Mouse (Mus musculus): ENCODE measurements around the gene Mgat3. TPM values are rescaled to one million over a fixed set of nuclear protein-coding genes. Genes with fewer than 3 reads are reported as not detected.

The Mgat3 gene
- polyA plus RNA-seq, 1 experiment from 2014 or later, result 6.1 TPM

GRCm38 (mm10) chr15:80232331-80232730 lies 58.8 kb downstream of the Mgat3 start:
- H3K4me1 ChIP-seq (ENCODE audit: control insufficient read depth, insufficient read depth, low read length), result peaks cover 10% of the 10 kb centered on the region
- no peak overlapping the region for H3K27ac ChIP-seq (ENCODE audit: low read depth, low read length)
- 73% methylated on average over 2 of the region's 2 CpGs for WGBS
- no peaks in the 10 kb centered on the region for H3K9me3 ChIP-seq (ENCODE audit: control insufficient read depth, low read length)
- H3K4me2 ChIP-seq (replicated peaks; ENCODE audit: low read depth, low read length), result no peak overlapping the region
- no peaks in the 10 kb centered on the region for H3K27me3 ChIP-seq (ENCODE audit: control insufficient read depth, insufficient read depth, low read length)
- H3K4me3 ChIP-seq (ENCODE audit: low read length), result no peak overlapping the region
- H3K9ac ChIP-seq (ENCODE audit: low read depth, low read length), result no peak overlapping the region
- peaks cover 18% of the 10 kb centered on the region for H3K36me3 ChIP-seq (ENCODE audit: control insufficient read depth, insufficient read depth, low read length)
- no peak for ATAC-seq (ENCODE audit: low FRiP score, low TSS enrichment)

GRCm38 (mm10) chr15:80233053-80233452 lies 59.5 kb downstream of the Mgat3 start:
- H3K9ac ChIP-seq (ENCODE audit: low read depth, low read length), result 0 out of 2 replicates have a peak overlapping the region, but pooled peaks have one; percentile 28
- H3K27ac ChIP-seq (ENCODE audit: low read depth, low read length), result peak overlapping the region; percentile 75
- H3K4me2 ChIP-seq (replicated peaks; ENCODE audit: low read depth, low read length), result peak overlapping the region; percentile 33; the same call in 1 of the 2 replicates
- 53% methylated on average over 4 of the region's 4 CpGs for WGBS
- H3K9me3 ChIP-seq (ENCODE audit: control insufficient read depth, low read length), result no peaks in the 10 kb centered on the region
- no peaks in the 10 kb centered on the region for H3K27me3 ChIP-seq (ENCODE audit: control insufficient read depth, insufficient read depth, low read length)
- ATAC-seq (ENCODE audit: low FRiP score, low TSS enrichment), result peak; percentile 10
- peaks cover 10% of the 10 kb centered on the region for H3K4me1 ChIP-seq (ENCODE audit: control insufficient read depth, insufficient read depth, low read length)
- H3K36me3 ChIP-seq (ENCODE audit: control insufficient read depth, insufficient read depth, low read length), result peaks cover 21% of the 10 kb centered on the region
- no peak overlapping the region for H3K4me3 ChIP-seq (ENCODE audit: low read length)

GRCm38 (mm10) chr15:80233733-80234509 lies 60.4 kb downstream of the Mgat3 start, which contains the start of gene Mief1:
TSS of gene Mief1 (plus strand) at chr15:80234018.
- Histone ChIP-seq H3K4me3 (ENCODE audit: low read length) (peak within 1 kb of the TSS; percentile 86), H3K4me1 (ENCODE audit: control insufficient read depth, insufficient read depth, low read length) (peaks cover 10% of the 10 kb centered on the region), H3K9ac (ENCODE audit: low read depth, low read length) (peak within 1 kb of the TSS; percentile 83), H3K27me3 (ENCODE audit: control insufficient read depth, insufficient read depth, low read length) (no peaks in the 10 kb centered on the region), H3K27ac (ENCODE audit: low read depth, low read length) (peak within 1 kb of the TSS; percentile 77), H3K4me2 (replicated peaks; ENCODE audit: low read depth, low read length) (peak within 1 kb of the TSS; percentile 49), H3K9me3 (ENCODE audit: control insufficient read depth, low read length) (no peaks in the 10 kb centered on the region), H3K36me3 (ENCODE audit: control insufficient read depth, insufficient read depth, low read length) (peaks cover 29% of the 10 kb centered on the region)
- under 1% methylated on average over 66 of the region's 67 CpGs for WGBS
- ATAC-seq (ENCODE audit: low FRiP score, low TSS enrichment), result peak; percentile 95

- H3K27ac ChIP-seq (ENCODE audit: low read depth, low read length), result no peak within 1 kb of the TSS
- H3K4me2 ChIP-seq (replicated peaks; ENCODE audit: low read depth, low read length), result peak within 1 kb of the TSS; percentile 49
- peak within 1 kb of the TSS; percentile 83 for H3K9ac ChIP-seq (ENCODE audit: low read depth, low read length)
- H3K4me3 ChIP-seq (ENCODE audit: low read length), result peak within 1 kb of the TSS; percentile 86
- H3K4me1 ChIP-seq (ENCODE audit: control insufficient read depth, insufficient read depth, low read length), result peaks cover 10% of the 10 kb centered on the region
- H3K27me3 ChIP-seq (ENCODE audit: control insufficient read depth, insufficient read depth, low read length), result no peaks in the 10 kb centered on the region
- H3K36me3 ChIP-seq (ENCODE audit: control insufficient read depth, insufficient read depth, low read length), result peaks cover 39% of the 10 kb centered on the region
- H3K9me3 ChIP-seq (ENCODE audit: control insufficient read depth, low read length), result no peaks in the 10 kb centered on the region
- no peak for ATAC-seq (ENCODE audit: low FRiP score, low TSS enrichment)
- WGBS, result 94% methylated on average over 9 of the region's 9 CpGs
These were observed 62.0 kb downstream of the Mgat3 start, which contains the start of gene AC140267.1 for GRCm38 (mm10) chr15:80235535-80235934. TSS of gene AC140267.1 (plus strand) at chr15:80235835.

GRCm38 (mm10) chr15:80248135-80248534 lies 74.6 kb downstream of the Mgat3 start:
- no peak overlapping the region for H3K9ac ChIP-seq (ENCODE audit: low read depth, low read length)
- H3K4me2 ChIP-seq (replicated peaks; ENCODE audit: low read depth, low read length), result no peak overlapping the region
- 97% methylated on average over 12 of the region's 12 CpGs for WGBS
- peaks cover 82% of the 10 kb centered on the region for H3K36me3 ChIP-seq (ENCODE audit: control insufficient read depth, insufficient read depth, low read length)
- ATAC-seq (ENCODE audit: low FRiP score, low TSS enrichment), result no peak
- H3K27me3 ChIP-seq (ENCODE audit: control insufficient read depth, insufficient read depth, low read length), result no peaks in the 10 kb centered on the region
- H3K4me3 ChIP-seq (ENCODE audit: low read length), result no peak overlapping the region
- no peaks in the 10 kb centered on the region for H3K4me1 ChIP-seq (ENCODE audit: control insufficient read depth, insufficient read depth, low read length)
- no peak overlapping the region for H3K27ac ChIP-seq (ENCODE audit: low read depth, low read length)
- H3K9me3 ChIP-seq (ENCODE audit: control insufficient read depth, low read length), result no peaks in the 10 kb centered on the region

- 94% methylated on average over 1 of the region's 1 CpGs for WGBS
- Histone ChIP-seq H3K9me3 (ENCODE audit: control insufficient read depth, low read length) (no peaks in the 10 kb centered on the region), H3K27me3 (ENCODE audit: control insufficient read depth, insufficient read depth, low read length) (no peaks in the 10 kb centered on the region), H3K4me1 (ENCODE audit: control insufficient read depth, insufficient read depth, low read length) (peaks cover 3% of the 10 kb centered on the region; the same call in 1 of the 2 replicates), H3K4me3 (ENCODE audit: low read length) (no peak overlapping the region), H3K27ac (ENCODE audit: low read depth, low read length) (no peak overlapping the region), H3K36me3 (ENCODE audit: control insufficient read depth, insufficient read depth, low read length) (peaks cover 78% of the 10 kb centered on the region), H3K4me2 (replicated peaks; ENCODE audit: low read depth, low read length) (no peak overlapping the region), H3K9ac (ENCODE audit: low read depth, low read length) (no peak overlapping the region)
- ATAC-seq (ENCODE audit: low FRiP score, low TSS enrichment), result no peak
These were observed 75.1 kb downstream of the Mgat3 start for GRCm38 (mm10) chr15:80248596-80248995.

- Histone ChIP-seq H3K27me3 (ENCODE audit: control insufficient read depth, insufficient read depth, low read length) (no peaks in the 10 kb centered on the region), H3K4me2 (replicated peaks; ENCODE audit: low read depth, low read length) (no peak overlapping the region), H3K9ac (ENCODE audit: low read depth, low read length) (no peak overlapping the region), H3K36me3 (ENCODE audit: control insufficient read depth, insufficient read depth, low read length) (peaks cover 67% of the 10 kb centered on the region), H3K4me3 (ENCODE audit: low read length) (no peak overlapping the region), H3K27ac (ENCODE audit: low read depth, low read length) (no peak overlapping the region), H3K9me3 (ENCODE audit: control insufficient read depth, low read length) (no peaks in the 10 kb centered on the region), H3K4me1 (ENCODE audit: control insufficient read depth, insufficient read depth, low read length) (peaks cover 7% of the 10 kb centered on the region; the same call in 1 of the 2 replicates)
- no peak for ATAC-seq (ENCODE audit: low FRiP score, low TSS enrichment)
- WGBS, result 95% methylated on average over 10 of the region's 10 CpGs
These were observed 76.2 kb downstream of the Mgat3 start for GRCm38 (mm10) chr15:80249672-80250071.

- Histone ChIP-seq H3K9me3 (ENCODE audit: control insufficient read depth, low read length) (no peaks in the 10 kb centered on the region), H3K9ac (ENCODE audit: low read depth, low read length) (no peak overlapping the region), H3K36me3 (ENCODE audit: control insufficient read depth, insufficient read depth, low read length) (peaks cover 62% of the 10 kb centered on the region), H3K4me1 (ENCODE audit: control insufficient read depth, insufficient read depth, low read length) (peaks cover 7% of the 10 kb centered on the region; the same call in 1 of the 2 replicates), H3K27ac (ENCODE audit: low read depth, low read length) (no peak overlapping the region), H3K4me2 (replicated peaks; ENCODE audit: low read depth, low read length) (no peak overlapping the region), H3K4me3 (ENCODE audit: low read length) (no peak overlapping the region), H3K27me3 (ENCODE audit: control insufficient read depth, insufficient read depth, low read length) (no peaks in the 10 kb centered on the region)
- no peak for ATAC-seq (ENCODE audit: low FRiP score, low TSS enrichment)
- WGBS, result 96% methylated on average over 6 of the region's 6 CpGs
These were observed 77.1 kb downstream of the Mgat3 start for GRCm38 (mm10) chr15:80250586-80250985.

GRCm38 (mm10) chr15:80253530-80253929 lies 80.0 kb downstream of the Mgat3 start:
- no peaks in the 10 kb centered on the region for H3K9me3 ChIP-seq (ENCODE audit: control insufficient read depth, low read length)
- peaks cover 60% of the 10 kb centered on the region for H3K36me3 ChIP-seq (ENCODE audit: control insufficient read depth, insufficient read depth, low read length)
- H3K9ac ChIP-seq (ENCODE audit: low read depth, low read length), result no peak overlapping the region
- H3K27ac ChIP-seq (ENCODE audit: low read depth, low read length), result peak overlapping the region; percentile 99; the same call in 1 of the 2 replicates
- 12% methylated on average over 2 of the region's 2 CpGs for WGBS
- H3K4me3 ChIP-seq (ENCODE audit: low read length), result no peak overlapping the region; the same call in 1 of the 2 replicates
- peaks cover 19% of the 10 kb centered on the region for H3K4me1 ChIP-seq (ENCODE audit: control insufficient read depth, insufficient read depth, low read length)
- ATAC-seq (ENCODE audit: low FRiP score, low TSS enrichment), result no peak
- H3K27me3 ChIP-seq (ENCODE audit: control insufficient read depth, insufficient read depth, low read length), result no peaks in the 10 kb centered on the region
- peak overlapping the region; percentile 8; the same call in 1 of the 2 replicates for H3K4me2 ChIP-seq (replicated peaks; ENCODE audit: low read depth, low read length)
